Mouse (Mus musculus) layer of hippocampus, adult 18-20 months (tissue): ENCODE measurements at regions not wholly inside any gene's neighbourhood (a gene's known extent, or its start where the extent isn't known, plus 50 kb on each side); places are given as distances from the start of the nearest gene placed in this dataset.

Experiments
- DNase-seq, 2 experiments: peaks; one replicate each; pipeline ENCODE4 v3.0.0; 2022; ENCODE audit warnings: low spot score in 2 of 2
- microRNA-seq, 2 experiments: library from miRNA; unstranded; fragments of <30 nt; microRNA quantifications; one replicate each; pipeline ENCODE4 v1.2.0; 2021

GRCm38 (mm10) chr7:117735699-117736020 lies 354.9 kb downstream of the Xylt1 start:
- DNase-seq: no peak

- no peak for DNase-seq
Measured at GRCm38 (mm10) chr7:117734994-117735698, 354.4 kb downstream of the Xylt1 start.

- no peak for DNase-seq
Measured at GRCm38 (mm10) chr7:117729067-117729466, 348.3 kb downstream of the Xylt1 start.

Small RNA genes lying in the stretch of these regions (microRNA-seq; reads per million reads assigned to microRNA genes)
- gene Gm24063: 0 reads per million in 2 experiments
